Mouse (Mus musculus) kidney, embryonic 16.5 days (tissue): Measurements from ENCODE around the gene Unc13b. TPM values are rescaled to one million over a fixed set of nuclear protein-coding genes. Genes with fewer than 3 reads are reported as not detected.
A peak's percentile ranks its signal among the peaks of the same experiment; 100 is the strongest.

ENCODE experiments used
- ATAC-seq: fragments of 200-750 bp; cut with Nextera tagmentation; 2 replicates; pipeline ENCODE4 v1.8.0; 2017; ENCODE audit warnings: moderate TSS enrichment; ENCODE audit not compliant: low FRiP score, low TSS enrichment
- H3K27ac ChIP-seq: fragments of 300-500 bp; sonication (generic); 2 replicates; pipeline ENCODE4 v1.5.1; 2014; ENCODE audit warnings: low read length
- H3K27me3 ChIP-seq: fragments of 300-500 bp; sonication (generic); 2 replicates; pipeline ENCODE4 v1.6.1; 2014; ENCODE audit warnings: low read length, control low read depth, mixed read lengths; ENCODE audit not compliant: insufficient read depth
- H3K36me3 ChIP-seq: fragments of 300-500 bp; sonication (generic); 2 replicates; pipeline ENCODE4 v1.6.1; 2014; ENCODE audit warnings: low read length, control low read depth, mixed read lengths; ENCODE audit not compliant: insufficient read depth
- H3K4me1 ChIP-seq: fragments of 300-500 bp; sonication (generic); 2 replicates; pipeline ENCODE4 v1.6.1; 2014; ENCODE audit warnings: low read length, control low read depth, mixed read lengths; ENCODE audit not compliant: insufficient read depth
- H3K4me2 ChIP-seq: fragments of 300-500 bp; sonication (generic); replicated peaks from 2 replicates; pipeline ENCODE4 v1.6.1; 2014; ENCODE audit warnings: low read depth, low read length
- H3K4me3 ChIP-seq: fragments of 300-500 bp; sonication (generic); 2 replicates; pipeline ENCODE4 v1.5.1; 2014; ENCODE audit warnings: mild to moderate bottlenecking, low read length
- H3K9ac ChIP-seq: fragments of 300-500 bp; sonication (generic); replicated peaks from 2 replicates; pipeline ENCODE4 v1.6.1; 2014; ENCODE audit warnings: low read length
- H3K9me3 ChIP-seq: fragments of 300-500 bp; sonication (generic); 2 replicates; pipeline ENCODE4 v1.6.1; 2016; ENCODE audit warnings: low read length, control low read depth
- WGBS: fragments of 180-500 bp; shearing (Covaris S2); extraction: QIAGEN DNeasy Blood & Tissue Kit; methylation state at CpG from one replicate; pipeline ENCODE4 v1.1.7; 2014; 5-methylcytosine and 5-hydroxymethylcytosine counted together
- polyA plus RNA-seq: library from polyadenylated mRNA; unstranded; fragments of >200 nt; fragmentation: Nextera tagmentation; extraction: Ambion mirVana; gene quantifications from 2 replicates; pipeline ENCODE4 v1.2.1, GENCODE M21; 2015

Gene Unc13b
- polyA plus RNA-seq, 1 experiment from 2014 or later = 6.8 TPM

DNA sequence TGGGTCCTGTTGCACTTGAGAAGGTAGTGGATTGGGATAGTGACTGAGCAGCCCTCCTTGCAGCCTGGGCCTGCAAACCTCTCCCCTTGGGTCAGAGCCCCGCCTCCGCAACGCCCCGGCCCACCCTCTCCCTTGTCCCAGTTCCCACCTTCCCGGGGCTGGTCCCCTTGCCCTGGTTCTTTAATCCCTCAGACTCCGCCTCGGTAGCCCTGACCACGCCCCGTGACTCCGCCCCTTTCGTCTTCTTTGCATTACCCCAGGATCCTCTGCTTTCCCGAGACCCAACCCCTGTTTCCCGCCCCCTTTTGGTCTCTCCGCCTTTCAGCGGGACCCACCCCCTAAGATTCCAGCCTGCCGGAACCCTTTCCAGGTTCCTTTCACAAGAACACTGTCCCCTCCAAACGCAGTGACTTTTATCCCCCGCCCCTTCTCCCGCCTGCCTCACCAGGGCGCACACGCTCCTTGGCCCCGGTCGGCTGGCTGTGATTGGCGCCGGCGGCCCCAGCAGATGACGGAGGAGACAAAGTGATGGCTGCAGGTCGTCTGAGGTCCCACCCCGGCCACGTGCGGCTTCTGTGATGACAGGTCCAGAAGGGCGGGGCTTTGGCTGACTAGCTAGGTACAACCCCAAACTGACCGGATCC is 13.0 kb upstream of the Unc13b start, which contains the start of gene Fam214b:
Gene Fam214b (minus strand): TSS at position 562 of the 644 bp plus-strand sequence.
- peaks cover 23% of the 10 kb centered on the region for H3K4me1 ChIP-seq
- no peaks in the 10 kb centered on the region for H3K9me3 ChIP-seq
- peak within 1 kb of the TSS; percentile 87 for H3K4me2 ChIP-seq
- H3K27me3 ChIP-seq = no peaks in the 10 kb centered on the region
- peak within 1 kb of the TSS; percentile 76 for H3K27ac ChIP-seq
- H3K36me3 ChIP-seq = no peaks in the 10 kb centered on the region
- peak within 1 kb of the TSS; percentile 73 for H3K4me3 ChIP-seq
- peak within 1 kb of the TSS; percentile 69 for H3K9ac ChIP-seq
- under 1% methylated on average over 33 of the region's 33 CpGs for WGBS
- ATAC-seq = peak; percentile 95

DNA sequence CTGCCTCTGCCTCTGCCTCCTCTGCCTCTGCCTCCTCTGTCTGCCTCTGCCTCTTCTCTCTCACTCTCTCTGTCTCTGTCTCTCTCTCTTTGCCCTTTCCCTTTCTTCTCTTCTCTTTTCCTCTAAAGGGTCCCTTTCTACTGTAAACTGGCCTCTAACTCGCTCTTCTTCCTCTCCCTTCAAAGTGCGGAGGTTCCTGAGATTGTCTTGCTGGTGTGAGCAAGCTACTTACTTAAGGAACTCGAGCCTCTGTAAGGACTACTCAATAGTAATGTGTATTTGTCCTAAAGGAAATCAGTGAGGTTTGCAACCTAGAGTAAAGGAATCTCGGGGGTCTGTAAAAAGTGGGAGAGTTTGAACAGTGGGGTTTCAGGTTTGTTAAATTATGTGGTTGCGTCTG is 12.1 kb upstream of the Unc13b start:
- no peaks in the 10 kb centered on the region for H3K9me3 ChIP-seq
- peak overlapping the region; percentile 87 for H3K4me2 ChIP-seq
- H3K4me3 ChIP-seq = no peak overlapping the region; the same call in 1 of the 2 replicates
- H3K27me3 ChIP-seq = no peaks in the 10 kb centered on the region
- H3K9ac ChIP-seq = no peak overlapping the region
- no peak overlapping the region for H3K27ac ChIP-seq
- no peak for ATAC-seq
- 56% methylated on average over 5 of the region's 5 CpGs for WGBS
- no peaks in the 10 kb centered on the region for H3K36me3 ChIP-seq
- peaks cover 21% of the 10 kb centered on the region for H3K4me1 ChIP-seq

DNA sequence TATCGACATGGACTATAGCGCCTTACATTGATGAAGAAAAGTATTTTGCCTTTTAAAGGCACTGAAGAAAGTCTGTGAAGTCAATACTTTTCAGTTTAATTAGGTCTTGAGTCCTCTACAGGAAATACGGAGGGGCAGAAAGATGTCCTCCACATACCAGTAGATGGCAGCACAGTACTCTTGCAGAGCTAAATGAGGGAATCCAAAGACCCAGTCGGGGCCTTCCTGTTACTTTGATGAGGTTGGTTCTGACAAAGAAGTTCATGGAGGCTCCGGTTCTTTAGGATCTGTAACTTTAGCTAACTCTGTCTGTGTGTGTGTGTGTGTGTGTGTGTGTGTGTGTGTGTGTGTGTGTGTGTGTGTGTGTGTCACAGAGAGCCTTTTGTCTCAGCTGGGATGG is 11.5 kb upstream of the Unc13b start:
- 7% methylated on average over 5 of the region's 5 CpGs for WGBS
- Histone ChIP-seq H3K4me2 (peak overlapping the region; percentile 7; the same call in 1 of the 2 replicates), H3K9ac (no peak overlapping the region), H3K27me3 (no peaks in the 10 kb centered on the region), H3K36me3 (no peaks in the 10 kb centered on the region), H3K9me3 (no peaks in the 10 kb centered on the region), H3K27ac (no peak overlapping the region), H3K4me1 (peaks cover 21% of the 10 kb centered on the region), H3K4me3 (no peak overlapping the region)
- ATAC-seq = no peak

DNA sequence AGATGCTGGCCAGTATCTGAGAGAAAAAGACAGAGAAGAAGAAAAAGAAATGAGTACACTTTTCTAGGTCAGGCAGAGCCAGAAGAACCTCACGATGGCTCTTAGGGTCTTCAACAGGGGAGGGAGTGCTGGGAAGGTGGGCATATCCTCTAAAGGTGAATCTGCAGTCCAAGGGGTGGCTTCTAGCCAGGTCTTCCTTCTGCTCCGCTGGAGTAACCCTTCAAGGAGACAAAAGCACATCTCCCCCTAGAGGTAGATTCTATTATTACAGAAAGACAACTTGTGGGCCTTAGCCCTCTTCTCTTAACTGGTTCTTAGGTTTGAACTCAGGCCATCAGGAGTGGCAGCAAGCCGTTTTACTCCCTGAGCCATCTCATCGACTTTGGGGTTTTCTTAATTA is 6.1 kb upstream of the Unc13b start:
- Histone ChIP-seq H3K4me3 (no peak overlapping the region), H3K9ac (no peak overlapping the region), H3K27me3 (no peaks in the 10 kb centered on the region), H3K27ac (no peak overlapping the region), H3K36me3 (no peaks in the 10 kb centered on the region), H3K9me3 (no peaks in the 10 kb centered on the region), H3K4me1 (no peaks in the 10 kb centered on the region), H3K4me2 (no peak overlapping the region)
- WGBS = 12% methylated on average over 4 of the region's 4 CpGs
- ATAC-seq = no peak

DNA sequence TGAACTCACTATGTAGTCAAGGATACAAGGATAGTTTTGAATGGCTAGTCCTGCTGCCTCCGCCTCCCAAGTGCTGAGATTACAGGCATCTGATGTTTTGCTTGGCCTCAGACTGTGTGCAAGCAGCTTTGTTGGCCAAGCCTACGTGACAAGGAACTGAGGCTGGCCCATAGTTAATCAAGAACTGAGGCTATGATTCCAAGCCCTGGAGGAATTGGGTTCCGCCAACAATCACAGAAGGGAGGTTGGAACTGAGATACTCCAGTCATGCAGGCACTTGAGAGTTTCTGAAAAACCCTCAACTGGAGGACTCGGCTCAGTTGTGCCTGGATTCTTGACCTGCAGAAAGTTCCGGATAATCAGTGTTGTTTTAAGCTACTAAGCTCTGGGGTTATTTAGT is 1.1 kb upstream of the Unc13b start:
- H3K9me3 ChIP-seq = no peaks in the 10 kb centered on the region
- no peaks in the 10 kb centered on the region for H3K36me3 ChIP-seq
- peaks cover 16% of the 10 kb centered on the region; the same call in 1 of the 2 replicates for H3K4me1 ChIP-seq
- no peak overlapping the region for H3K4me2 ChIP-seq
- no peak for ATAC-seq
- H3K9ac ChIP-seq = no peak overlapping the region
- H3K4me3 ChIP-seq = no peak overlapping the region
- no peaks in the 10 kb centered on the region for H3K27me3 ChIP-seq
- WGBS = 92% methylated on average over 5 of the region's 5 CpGs
- no peak overlapping the region for H3K27ac ChIP-seq

GRCm38 (mm10) chr4:43058392-43058752 is 381 bp upstream of the Unc13b start:
- H3K27ac ChIP-seq = no peak overlapping the region
- WGBS = 15% methylated on average over 8 of the region's 8 CpGs

DNA sequence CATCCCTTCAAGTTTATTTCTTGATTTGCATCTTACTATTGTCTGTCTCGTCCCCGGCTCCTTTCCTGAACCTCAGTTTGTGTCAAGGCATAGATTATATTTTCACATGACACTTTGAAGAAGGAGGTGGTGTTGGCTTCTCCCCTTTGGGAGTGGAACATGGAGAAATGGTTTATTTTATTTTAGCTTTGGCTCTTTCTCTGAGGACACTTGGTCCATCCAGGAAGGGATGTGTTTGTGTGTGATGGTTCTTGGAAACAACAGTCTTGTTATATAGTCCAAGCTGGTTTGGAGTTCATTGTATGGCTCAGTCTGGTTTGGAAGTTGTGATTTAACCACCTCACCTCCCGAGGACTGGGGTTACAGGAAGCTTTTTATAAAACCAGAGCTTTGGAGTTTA is 944 bp downstream of the Unc13b start:
- H3K36me3 ChIP-seq = no peaks in the 10 kb centered on the region
- 33% methylated on average over 3 of the region's 3 CpGs for WGBS
- ATAC-seq = no peak
- H3K27ac ChIP-seq = no peak overlapping the region
- peak overlapping the region; percentile 90 for H3K4me2 ChIP-seq
- H3K27me3 ChIP-seq = no peaks in the 10 kb centered on the region
- no peak overlapping the region for H3K9ac ChIP-seq
- no peaks in the 10 kb centered on the region for H3K9me3 ChIP-seq
- H3K4me1 ChIP-seq = peaks cover 16% of the 10 kb centered on the region; the same call in 1 of the 2 replicates
- H3K4me3 ChIP-seq = peak overlapping the region; percentile 80

More at GRCm38 (mm10) chr4:43058392-43058752, 381 bp upstream of the Unc13b start:
- no peak overlapping the region for H3K9ac ChIP-seq
- H3K27me3 ChIP-seq = no peaks in the 10 kb centered on the region
- peak overlapping the region; percentile 90 for H3K4me2 ChIP-seq
- no peaks in the 10 kb centered on the region for H3K36me3 ChIP-seq
- H3K9me3 ChIP-seq = no peaks in the 10 kb centered on the region
- H3K4me3 ChIP-seq = peak overlapping the region; percentile 80
- peaks cover 16% of the 10 kb centered on the region; the same call in 1 of the 2 replicates for H3K4me1 ChIP-seq
- ATAC-seq = peak; percentile 18

- H3K36me3 ChIP-seq = no peaks in the 10 kb centered on the region
- H3K4me1 ChIP-seq = peaks cover 16% of the 10 kb centered on the region; the same call in 1 of the 2 replicates
- no peak overlapping the region for H3K4me2 ChIP-seq
- H3K27ac ChIP-seq = no peak overlapping the region
- ATAC-seq = no peak
- no peak overlapping the region for H3K9ac ChIP-seq
- no peak overlapping the region; the same call in 1 of the 2 replicates for H3K4me3 ChIP-seq
- no peaks in the 10 kb centered on the region for H3K9me3 ChIP-seq
- 25% methylated on average over 3 of the region's 3 CpGs for WGBS
- H3K27me3 ChIP-seq = no peaks in the 10 kb centered on the region
Measured at GRCm38 (mm10) chr4:43060286-43060685, 1.5 kb downstream of the Unc13b start.

- WGBS = 93% methylated on average over 4 of the region's 4 CpGs
- Histone ChIP-seq H3K9ac (no peak overlapping the region), H3K4me3 (no peak overlapping the region), H3K27me3 (no peaks in the 10 kb centered on the region), H3K9me3 (no peaks in the 10 kb centered on the region), H3K27ac (no peak overlapping the region), H3K4me1 (peaks cover 2% of the 10 kb centered on the region; the same call in 1 of the 2 replicates), H3K36me3 (no peaks in the 10 kb centered on the region), H3K4me2 (no peak overlapping the region)
- ATAC-seq = no peak
Measured at GRCm38 (mm10) chr4:43065471-43065870, 6.7 kb downstream of the Unc13b start.

DNA sequence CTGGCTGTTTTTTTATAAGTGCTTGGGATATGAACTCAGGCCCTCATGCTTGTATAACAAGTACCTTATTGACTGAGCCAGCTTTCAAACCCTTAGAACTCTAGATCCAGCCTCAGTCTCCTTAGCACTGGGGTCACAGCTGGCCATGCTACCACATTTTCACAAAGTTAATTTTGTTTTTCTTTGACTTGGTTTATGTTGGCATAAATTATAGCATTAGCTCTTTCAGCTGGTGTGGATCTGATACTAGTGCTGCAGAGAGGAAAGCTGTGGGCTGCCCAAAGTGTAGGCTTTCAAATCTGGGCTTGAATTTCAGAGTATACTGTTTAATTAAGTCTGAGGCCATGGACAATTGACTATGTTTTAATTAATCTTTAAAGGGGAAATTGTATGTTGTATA is 16.2 kb downstream of the Unc13b start:
- no peak overlapping the region for H3K27ac ChIP-seq
- no peak overlapping the region for H3K4me3 ChIP-seq
- peak; percentile 59; the same call in 1 of the 2 replicates for ATAC-seq
- H3K4me1 ChIP-seq = peaks cover 6% of the 10 kb centered on the region; the same call in 1 of the 2 replicates
- H3K36me3 ChIP-seq = no peaks in the 10 kb centered on the region
- H3K27me3 ChIP-seq = no peaks in the 10 kb centered on the region
- H3K9ac ChIP-seq = no peak overlapping the region
- no peak overlapping the region for H3K4me2 ChIP-seq
- H3K9me3 ChIP-seq = no peaks in the 10 kb centered on the region
